Mouse (Mus musculus) retina, postnatal 1 day (tissue): ENCODE measurements around the gene Chst14.

Source experiments
- DNase-seq: peaks from one replicate; pipeline ENCODE4 v3.0.0-alpha.2; 2012

Chst14 gene

DNA sequence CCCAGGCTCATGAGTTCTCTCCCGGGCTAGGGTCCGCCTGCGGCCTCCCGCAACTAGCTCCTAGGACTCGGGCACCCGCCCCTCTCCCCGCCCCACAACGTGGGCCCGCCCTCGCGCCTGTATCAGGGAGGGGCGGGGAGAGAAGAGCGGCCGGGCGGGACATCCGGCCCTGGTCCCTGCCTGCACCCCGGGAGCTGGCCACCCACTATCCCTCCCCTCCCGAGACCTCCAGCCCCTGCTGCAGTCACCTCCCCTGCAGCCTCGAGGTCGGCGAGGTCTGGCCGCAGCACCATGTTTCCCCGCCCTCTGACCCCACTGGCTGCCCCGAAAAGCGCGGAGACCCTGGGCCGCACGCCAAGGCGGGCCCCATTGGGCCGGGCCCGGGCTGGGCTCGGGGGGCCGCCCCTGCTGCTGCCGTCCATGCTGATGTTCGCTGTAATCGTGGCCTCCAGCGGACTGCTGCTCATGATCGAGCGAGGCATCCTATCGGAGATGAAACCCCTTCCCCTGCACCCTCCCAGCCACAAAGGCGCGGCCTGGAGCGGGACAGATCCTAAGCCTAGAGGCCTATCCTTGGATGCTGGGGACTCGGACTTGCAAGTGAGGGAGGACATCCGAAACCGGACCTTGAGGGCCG, at the start of gene Chst14:
Chst14 (plus strand) TSS at position 136 of the 637 bp plus-strand sequence.
- peak; percentile 80 for DNase-seq

DNA sequence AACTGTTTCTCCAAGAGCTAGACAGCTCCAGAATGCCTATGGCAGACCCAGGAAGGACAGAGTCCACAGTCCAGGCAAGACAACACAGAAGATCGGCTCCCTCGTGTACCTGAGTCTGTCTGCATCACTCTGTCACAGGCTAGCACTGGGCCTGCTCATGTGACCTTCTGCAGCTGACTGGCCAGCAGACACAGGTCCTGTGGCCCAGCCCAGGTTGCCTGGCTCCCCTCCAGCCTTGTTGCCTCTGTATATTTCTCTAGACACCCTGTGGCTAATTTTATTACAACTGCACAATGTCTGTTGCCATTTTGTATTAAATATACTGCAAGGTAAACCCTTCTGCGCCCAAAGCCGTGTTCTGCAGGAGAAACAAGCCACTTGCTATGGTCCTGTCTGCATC, 45.3 kb upstream of the Chst14 start:
- no peak for DNase-seq

DNA sequence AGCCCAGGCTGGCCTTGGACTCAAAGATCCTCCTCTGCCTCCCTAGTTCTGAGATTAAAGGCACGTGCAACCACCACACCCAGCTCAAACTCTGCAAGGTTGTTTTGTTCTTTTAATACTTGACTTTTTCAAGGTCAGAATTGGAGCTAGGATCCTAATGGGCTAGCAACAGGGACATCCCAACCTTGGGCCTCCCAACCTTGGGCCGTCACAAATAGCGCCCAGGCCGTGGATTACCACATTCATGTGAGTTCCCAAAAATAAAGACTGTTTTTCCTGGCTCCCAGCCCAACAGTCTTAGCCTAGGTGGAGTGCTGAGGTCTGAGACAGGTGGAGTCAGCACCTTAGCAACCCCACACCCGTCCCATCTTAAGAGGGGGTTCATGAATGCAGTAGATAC, 44.3 kb upstream of the Chst14 start:
- DNase-seq, result no peak

DNA sequence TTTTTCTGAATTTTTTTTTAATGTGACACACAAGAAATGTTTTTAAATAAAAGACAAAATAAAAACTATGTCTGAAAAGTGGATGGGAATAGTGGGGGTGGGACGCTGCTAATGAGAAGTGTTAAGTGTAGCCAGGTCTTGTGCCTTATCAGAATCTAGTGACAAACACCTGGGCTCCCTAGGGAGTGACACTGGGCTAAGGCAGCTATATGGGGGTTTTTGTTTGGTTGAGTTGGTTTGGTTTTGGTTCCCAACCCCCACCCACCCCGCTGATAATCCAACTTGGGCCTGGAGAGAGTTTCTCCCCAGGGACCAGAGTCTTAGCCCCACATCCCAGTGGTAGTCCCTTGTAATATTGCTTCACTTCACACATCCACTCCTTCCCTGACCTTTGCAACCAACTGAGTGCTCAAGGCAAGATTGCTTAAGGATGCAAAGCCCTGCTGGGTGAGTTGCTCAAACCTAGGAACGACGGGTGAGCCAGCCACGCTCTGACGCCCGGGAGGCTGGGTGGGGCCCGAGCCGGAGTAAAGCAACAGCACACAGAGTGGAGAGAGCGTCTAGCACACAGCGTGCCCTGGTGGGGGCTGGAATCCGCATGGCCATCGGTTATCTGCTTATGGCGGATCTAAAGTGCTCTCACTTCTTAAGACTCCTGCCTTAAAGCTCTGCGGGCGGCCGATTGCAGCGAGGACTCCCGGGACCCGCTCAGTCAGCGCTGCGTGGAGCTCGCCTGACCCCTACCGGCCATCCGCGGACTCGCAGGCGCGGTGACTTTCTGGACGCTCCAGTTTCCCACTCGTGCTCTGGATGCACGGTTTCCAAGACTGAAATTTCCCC, 43.2 kb upstream of the Chst14 start:
- peak; percentile 89 for DNase-seq

DNA sequence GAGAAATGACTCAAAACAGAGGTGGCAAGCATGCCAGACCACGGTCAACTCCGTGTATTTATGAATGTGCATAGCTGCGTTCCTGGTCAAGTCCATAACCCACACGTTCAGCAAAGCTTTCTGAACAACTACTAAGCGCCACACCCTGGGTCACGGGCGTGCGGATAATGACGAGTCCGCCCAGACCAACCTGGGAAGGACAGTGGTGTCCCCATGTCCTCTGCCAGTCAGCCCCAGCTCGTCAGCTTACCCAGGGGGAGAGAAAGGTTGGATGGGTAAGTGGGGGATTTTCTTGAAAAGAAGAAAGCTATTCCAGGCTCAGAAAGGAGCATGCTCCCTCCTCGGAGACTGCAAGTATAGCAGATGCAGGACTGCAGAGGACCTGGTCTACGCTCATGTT, 38.9 kb upstream of the Chst14 start:
- no peak for DNase-seq

DNA sequence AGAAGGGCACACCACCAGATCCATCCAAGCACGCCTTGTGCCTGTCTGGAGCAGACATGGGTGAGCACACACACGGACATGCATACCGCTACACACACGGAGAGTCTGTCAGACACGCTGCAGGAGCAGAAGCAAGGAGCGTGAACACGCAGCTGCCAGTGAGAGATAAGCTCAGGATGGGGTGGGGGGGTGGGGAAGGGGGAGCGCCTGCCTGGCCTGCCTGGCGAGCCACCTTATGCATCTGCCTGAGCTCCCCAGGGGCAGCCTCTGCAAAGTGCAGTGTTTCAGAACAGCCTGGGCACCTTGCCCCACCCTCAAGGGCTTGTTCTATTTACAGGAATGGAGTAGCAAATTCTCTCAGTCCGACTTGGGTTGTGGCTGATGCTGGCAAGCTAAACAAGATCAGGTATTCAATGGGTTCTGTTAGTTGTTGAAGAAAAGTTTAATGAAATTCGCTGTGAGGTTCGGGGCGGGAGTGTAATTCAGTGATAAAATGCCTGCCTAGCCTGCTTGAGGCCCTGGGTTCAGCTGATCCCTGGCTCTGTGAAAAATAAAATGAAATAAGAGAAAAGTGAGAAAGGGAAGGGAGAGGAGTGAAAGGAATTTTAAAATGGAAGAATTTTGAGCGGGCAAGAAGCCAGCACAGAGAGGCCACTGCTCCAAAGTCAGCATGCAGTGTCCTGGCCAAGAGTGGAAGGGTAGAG, 38.3 kb upstream of the Chst14 start:
- peak; percentile 32 for DNase-seq

DNA sequence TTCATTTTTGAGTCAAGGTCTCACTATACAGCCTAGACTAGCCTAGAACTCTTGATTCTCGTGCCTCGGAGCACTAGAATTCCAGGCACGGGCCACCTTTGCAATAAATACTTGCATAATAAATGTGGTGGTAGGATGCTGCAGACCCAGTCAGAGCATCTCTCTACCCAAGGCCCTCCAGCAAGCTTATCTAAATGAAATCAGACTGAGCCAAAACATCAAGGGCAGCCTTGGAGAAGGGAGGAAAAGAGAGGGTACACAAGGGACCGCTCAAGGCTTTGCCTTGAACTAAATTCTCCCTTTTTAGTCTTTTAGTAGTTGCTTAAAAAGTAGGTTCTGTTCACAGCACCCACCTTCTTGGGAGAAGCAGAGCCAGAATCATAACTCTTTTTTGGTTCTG, 35.1 kb upstream of the Chst14 start:
- DNase-seq, result no peak

DNA sequence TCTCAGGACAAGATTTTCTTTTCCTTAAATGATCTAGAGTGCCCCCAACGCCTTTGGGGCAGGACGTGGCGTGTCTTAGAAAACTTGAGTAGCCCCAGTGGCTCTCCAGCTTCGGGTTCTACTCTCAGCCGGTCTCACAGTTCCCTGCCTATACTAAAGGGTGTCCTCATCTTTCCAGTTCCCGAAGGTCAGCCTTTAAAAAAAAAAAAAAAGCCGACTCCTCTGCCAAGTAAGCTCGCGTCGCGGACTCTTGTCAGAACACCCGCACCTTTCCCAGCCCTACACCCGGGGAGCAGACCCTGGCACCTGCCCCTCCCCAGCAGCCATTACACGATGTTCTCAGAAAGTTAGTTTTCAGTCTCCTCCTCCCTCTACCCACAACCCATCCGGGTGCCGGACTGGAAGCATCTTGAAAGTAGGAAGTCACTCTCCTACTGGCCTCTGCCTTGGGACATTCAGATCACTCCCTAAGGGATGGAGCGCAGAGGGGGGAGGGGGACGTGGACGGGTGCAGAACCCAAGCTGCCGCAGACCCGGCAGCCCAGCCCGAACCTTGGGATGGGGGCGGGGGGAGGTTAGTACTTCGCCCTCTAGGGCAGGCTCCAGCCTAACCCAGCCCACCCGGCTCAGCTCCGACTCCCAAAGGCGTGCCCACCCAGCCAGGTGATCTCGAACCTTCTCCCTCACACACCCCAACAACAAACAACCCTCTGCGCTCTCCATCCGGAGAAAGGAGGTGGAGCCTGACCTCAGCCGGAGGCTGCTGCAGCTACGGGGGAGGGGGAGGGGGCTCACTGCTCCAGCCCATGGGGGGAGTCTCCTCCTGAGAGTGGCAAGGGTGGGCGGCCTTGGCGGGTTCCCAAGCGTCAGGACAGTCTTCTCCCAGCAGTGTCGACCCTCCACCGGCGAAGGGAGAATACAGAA, 30.0 kb upstream of the Chst14 start:
- DNase-seq, result peak; percentile 72

DNA sequence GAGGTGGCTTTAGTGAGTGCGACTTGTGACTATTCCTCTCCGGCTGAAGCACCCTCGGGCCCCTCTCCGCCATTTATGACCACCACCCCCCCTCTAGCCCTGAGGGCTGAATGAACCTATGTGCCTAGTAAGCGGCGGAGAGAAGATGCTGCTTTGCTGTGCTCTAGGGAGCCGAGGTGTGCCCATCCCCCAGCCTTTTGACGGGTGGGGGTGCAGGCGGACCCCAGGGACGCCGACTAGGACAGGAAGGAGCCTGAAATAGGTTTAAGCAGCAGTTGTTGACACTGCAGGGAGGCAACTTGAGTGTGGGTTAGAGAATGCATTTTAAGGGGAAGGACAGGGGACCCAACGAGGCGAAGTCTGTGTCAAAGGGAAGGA, 29.4 kb upstream of the Chst14 start:
- no peak for DNase-seq

DNA sequence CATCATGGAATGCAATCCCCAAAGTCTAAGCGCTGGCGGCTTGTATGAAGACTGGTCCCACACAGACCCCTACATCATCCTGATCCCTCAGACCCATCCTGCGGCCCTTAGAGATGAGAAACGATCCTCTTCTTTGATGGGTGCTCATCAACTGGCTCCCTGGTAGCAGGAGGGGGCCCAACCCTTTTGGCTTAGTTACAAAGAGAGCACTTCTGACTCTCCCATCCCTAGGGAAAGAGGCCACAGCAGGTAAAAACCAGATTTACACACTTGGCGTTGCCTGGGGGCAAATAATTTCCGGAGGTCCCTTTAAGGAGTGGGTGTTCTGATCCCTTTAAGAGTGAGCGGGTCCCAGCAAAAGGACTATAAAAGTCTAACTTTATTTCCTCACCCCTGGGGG, 28.9 kb upstream of the Chst14 start:
- DNase-seq, result peak; percentile 25

DNA sequence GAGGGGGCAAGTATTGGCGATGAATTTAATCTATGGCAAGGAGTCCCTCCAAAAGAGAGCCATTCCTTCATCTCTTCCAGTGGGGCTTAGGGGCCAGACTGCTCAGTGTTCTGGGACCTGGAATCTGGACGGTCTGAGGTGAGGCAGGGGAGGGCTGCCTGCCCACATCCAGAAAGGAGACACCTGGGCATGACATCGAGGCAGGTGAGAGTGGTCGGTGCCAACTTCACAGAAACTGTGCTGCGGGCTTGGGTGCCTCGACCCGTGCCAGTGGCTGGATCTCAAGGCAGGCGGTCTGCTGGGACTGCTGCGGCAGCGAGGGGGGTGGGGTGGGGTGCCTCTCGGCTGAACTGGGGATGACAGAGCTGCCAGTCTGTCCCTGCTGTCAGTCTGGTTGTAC, 28.5 kb upstream of the Chst14 start:
- no peak for DNase-seq

DNA sequence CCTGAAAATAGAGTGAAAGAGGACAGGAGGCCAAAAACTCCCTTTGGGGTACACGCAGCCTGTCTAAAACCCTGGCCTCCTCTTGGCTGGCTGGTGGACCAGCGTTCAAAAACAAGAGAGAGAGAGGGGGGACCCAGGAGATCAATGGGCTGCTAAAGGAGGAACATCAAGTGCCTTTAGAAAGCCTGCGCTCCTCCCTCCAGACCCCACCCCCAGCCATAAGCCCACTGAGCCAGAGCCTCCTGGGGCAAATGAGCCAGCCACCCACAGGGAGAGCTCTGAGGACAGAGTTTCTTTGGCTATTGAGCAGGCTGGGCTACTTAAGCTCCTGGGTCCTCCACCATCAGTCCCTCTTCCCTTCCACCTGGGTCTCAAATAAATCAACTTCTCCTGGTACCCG, 27.5 kb upstream of the Chst14 start:
- no peak for DNase-seq

DNA sequence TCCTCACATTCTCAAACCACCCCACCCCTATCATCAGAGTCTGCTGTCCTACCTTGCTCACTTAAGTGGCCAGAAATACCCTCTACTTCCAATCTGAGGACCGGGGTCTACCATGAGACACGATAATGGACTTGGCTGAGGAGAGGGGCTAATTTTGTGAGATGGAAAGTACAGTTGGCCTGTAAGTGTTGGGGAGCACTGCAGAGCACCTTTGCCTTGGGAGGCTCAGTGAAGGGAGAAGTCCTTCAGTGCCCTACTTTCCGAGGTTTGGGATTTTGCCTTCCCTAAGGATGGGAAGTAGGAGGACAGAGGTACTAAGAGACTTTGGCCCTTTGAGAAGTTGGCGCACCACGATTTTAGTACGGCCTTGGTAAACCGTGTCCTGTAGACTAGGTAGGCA, 27.0 kb upstream of the Chst14 start:
- DNase-seq, result no peak

DNA sequence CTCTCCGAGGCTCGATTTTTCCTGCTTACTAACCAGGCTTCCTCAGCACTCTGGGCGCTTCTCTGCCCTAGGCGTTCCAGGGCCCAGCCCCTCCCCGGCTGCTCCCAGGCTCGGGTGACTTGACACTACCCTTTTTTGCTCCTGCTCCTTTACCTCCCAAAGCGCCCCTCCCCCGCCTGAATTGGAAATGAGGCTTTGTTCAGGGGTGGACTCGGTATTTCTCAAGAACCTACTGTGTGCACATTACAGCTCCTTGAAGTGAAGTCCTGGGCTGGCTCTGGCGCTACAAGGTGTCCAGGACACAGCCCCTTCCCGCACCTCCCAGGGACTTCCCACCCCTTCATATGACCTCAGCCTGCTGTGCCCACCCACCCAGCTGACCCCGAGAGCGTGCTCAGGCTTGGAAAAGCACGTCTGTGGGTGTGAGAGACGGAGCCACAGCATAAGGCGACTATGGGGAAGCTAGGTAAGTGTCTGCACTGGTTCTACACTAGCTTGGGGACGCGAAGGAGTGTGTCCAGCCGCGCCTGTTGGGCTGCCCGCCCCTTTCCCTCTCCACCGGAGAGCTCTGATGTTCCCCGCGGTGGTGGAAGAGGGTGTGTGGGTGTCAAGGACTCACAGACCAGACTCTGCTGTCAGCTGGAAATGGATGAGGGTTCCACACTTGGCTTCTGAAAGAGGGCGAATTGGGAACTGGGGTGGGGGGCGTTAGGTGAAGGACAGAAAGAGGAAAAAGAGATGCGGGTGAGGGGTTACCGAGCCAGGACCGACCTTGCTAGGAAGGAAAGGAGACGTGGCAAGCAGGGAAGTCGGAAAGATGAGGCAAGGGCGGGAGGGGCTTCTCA, 26.1 kb upstream of the Chst14 start, which contains the start of gene Bahd1:
Bahd1 (plus strand) TSS at position 397 of the 845 bp plus-strand sequence.
- peak; percentile 54 for DNase-seq

DNA sequence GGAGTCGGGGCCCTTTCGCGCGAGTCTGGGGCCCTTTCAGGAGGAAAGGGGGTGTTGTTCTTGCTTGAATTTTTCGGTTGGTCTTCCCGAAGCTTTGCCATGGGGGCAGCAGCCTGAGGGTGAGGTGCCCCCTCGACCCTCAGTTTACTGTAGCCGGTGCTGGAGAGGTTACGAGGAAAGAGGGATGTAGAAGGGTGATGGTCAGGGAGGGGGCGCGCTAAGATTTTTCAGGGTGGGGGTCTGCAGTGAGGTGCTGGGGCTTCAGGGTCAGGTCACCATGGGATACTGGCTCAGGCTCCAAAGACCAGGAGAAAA, 25.5 kb upstream of the Chst14 start:
- no peak for DNase-seq

DNA sequence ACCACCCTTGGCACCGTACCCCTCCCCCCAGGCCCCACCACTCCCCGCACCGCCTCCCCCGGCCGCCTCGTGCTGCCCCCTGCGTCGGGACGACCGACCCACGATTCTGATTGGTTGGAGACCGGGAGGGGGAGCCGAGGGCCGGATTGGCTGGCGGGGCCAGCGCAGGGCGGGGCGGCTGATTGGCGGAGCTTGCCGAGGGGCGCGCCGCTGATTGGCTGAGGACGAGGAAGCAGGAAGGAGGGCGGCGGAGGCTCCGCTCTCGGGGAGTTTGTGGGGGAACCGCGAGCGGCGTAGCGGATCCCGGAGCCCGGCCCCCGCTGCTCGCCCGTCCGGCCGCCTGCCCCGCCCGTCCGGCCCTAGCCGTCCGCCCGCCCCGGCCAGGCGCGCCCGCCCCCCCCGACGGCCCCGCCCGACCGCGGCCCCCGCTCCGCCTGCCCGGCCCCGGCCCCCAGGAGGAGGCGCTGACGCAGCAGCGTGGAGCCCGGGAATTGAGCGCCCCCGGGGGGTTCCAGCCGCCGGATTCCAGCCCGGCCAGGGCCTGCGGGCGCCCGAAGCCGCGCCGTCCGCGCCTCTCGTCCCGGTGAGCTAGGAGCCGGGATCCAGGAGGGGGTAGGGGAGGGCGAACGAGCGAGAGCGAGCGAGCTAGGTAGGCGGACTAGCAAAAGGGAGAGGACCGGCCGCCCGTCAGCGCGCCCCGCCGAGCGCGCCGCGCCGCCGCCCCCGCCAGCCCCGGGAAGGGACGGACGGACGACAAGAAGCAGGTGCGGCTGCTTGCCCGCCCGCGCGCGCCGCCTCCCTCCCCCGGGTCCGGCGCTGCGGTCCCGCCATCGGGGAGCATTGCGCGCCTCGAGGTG, 24.9 kb upstream of the Chst14 start:
- DNase-seq, result peak; percentile 97

DNA sequence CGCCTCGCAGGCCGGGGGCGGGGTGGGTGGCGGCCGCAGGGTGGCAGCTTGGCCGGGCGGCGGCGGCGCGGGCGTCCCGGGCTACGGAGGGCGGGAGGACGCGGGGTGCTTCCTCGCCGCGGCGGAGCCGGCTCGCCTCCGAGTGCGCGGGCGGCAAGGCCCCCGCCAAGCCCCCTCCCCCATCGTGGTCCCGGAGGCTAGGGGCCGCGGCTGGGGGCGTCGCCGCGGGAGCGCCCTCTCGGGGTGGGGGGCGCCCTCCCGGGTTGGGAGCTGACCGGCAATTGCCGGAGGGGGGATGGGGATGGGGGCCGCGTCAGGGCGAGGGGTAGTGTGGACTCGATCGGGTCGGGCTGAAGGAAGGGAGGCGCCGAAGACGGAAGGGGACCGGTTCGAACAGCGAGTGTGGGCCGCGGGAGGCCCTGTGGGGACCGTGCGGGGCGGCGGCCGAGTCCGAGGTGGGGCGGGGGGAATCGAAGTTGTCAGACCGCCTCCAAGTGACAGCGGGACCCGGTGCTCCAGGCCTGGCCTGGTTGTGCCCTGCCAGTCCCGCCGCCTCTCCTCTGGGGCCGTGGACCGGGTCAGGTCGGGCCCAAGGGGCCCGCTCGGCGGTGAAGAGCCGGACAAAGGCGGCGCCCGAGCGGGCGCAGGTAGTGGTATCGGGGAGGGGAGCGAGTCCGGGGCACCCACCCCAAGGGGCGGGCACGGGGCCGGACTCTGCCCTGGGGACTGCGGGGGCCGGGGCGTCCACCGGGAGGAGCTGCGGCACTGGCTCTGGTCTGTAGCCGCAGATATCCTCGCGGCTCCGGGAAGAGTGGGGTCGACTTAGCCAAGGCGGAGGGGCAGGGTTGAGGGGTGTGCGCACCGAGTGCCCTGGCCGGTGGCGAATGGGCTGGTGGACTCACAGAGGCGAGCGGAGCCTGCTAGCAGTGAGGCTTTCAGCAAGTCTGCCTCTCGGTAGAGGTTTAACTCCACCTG, 24.0 kb upstream of the Chst14 start:
- DNase-seq, result peak; percentile 74

DNA sequence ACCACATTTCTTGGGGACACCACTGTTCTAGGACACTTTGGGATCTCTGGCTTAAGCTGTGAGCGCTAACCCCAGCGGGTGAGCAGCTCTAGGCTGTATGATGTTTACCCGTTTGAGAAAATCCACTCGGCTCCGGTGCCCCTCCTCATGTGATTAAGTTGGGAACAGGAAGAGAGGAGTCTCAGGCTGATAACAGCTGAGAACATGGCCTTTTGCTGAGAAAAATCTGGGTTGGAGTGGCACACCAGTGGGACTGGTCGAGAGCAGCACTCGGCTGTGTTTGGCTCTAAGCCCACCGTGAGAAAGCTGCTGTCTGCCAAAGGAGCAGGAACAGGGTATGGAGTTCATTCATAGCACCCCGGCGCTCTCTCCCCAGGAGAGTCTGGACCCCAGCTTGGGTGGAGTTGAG, 23.0 kb upstream of the Chst14 start:
- DNase-seq, result peak; percentile 24

DNA sequence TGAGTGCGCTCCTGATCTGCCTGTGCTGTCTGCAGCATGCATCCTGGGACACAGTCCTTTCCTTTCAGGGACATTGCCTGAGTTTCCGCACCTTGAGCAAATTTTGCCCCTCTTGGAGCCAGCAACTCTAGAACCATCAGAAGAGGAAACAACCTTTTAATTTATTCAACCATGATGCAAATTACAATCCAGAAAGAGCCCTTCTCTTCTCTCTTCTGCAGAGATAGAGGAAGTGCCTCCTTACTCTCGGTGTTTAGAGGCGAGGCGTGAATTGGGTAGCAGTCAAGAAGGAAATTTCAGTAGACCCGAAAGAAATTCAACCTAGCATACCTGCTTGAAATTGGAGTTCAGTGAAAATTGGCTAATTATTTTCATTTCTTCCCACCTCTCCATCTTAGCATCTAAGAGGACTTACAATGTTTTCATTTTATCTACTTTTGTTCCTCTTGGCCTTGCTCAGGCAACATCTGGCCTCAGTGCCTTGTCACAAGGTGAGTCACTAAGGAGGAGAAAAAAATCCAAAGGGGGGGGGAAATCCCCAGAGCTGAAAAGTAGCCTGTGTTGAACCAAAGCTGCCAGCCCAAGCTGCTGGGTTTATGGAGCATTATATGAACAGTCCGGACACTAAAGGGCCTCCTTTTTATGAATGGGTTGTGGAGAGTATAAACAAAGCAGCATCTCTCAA, 20.7 kb upstream of the Chst14 start:
- no peak for DNase-seq
